Comparison of ENCODE assay signal across 7 mouse cellular contexts in genomic region chr1:161962465-161963377, GRCm38 (mm10). TPM values are rescaled to one million over a fixed set of nuclear protein-coding genes. Genes with fewer than 3 reads are reported as not detected.
DNase-seq lines count a peak whose midpoint lies in the region; ATAC-seq lines count a peak whose summit lies in the region.

No protein-coding gene starts in this region.

- H3K27ac ChIP-seq in neural tube, embryonic 11.5 days (ENCODE audit: low read depth, low read length) = no peak overlapping the region

- no peaks in the 10 kb centered on the region for H3K36me3 ChIP-seq in neural tube, embryonic 11.5 days (ENCODE audit: control insufficient read depth, insufficient read depth, low read length)

- no peaks in the 10 kb centered on the region for H3K4me1 ChIP-seq in neural tube, embryonic 11.5 days (ENCODE audit: control insufficient read depth, insufficient read depth, low read length)

- no peaks in the 10 kb centered on the region for H3K9me3 ChIP-seq in neural tube, embryonic 11.5 days (ENCODE audit: control insufficient read depth, low read length)

- peak; percentile 62; the same call in 1 of the 2 replicates for ATAC-seq in neural tube, embryonic 11.5 days (ENCODE audit: insufficient read depth, low FRiP score, low TSS enrichment)
- peak; percentile 76 for ATAC-seq in inflammation-experienced regulatory T-cells, adult 6 months

- H3K27me3 ChIP-seq in neural tube, embryonic 11.5 days (ENCODE audit: control insufficient read depth, insufficient read depth, low read length) = no peaks in the 10 kb centered on the region

- peak; percentile 37 for DNase-seq in neural tube, embryonic 11.5 days (ENCODE audit: low spot score)
- no peak for DNase-seq in neural tube, embryonic 10.5 days (ENCODE audit: extremely low spot score, low spot score)
- peak; percentile 62 for DNase-seq in embryo, embryonic 10 days (ENCODE audit: low spot score)
- peak; percentile 50 for DNase-seq in mesoderm, embryonic 11.5 days (ENCODE audit: low read depth, low spot score)
- no peak for DNase-seq in frontal cortex, postnatal 36 days (ENCODE audit: low spot score in 2 of 2)
- DNase-seq in cerebellum, postnatal 36 days = no peak

- no peak overlapping the region for H3K4me2 ChIP-seq in neural tube, embryonic 11.5 days (ENCODE audit: low read depth)

- no peak overlapping the region for H3K9ac ChIP-seq in neural tube, embryonic 11.5 days (ENCODE audit: low read length)

- H3K4me3 ChIP-seq in neural tube, embryonic 11.5 days (ENCODE audit: low read depth, low read length) = no peak overlapping the region

- 57% methylated on average over 3 of the region's 3 CpGs for WGBS in neural tube, embryonic 11.5 days

RNA-seq across cellular contexts. Expression of gene Pigc, which starts 6.3 kb away (rescaled TPM):
- polyA plus RNA-seq in neural tube, embryonic 11.5 days (2014; fragmentation: Nextera tagmentation; extraction: Ambion mirVana) = 34.7 and 38.4 TPM in 2 replicates
- 10 to 100 TPM; 27.3 to 31.7 (median 29.8) TPM for polyA plus RNA-seq in inflammation-experienced regulatory T-cells, adult 6 months (2017; shearing (Covaris generic))

RNA-seq across cellular contexts. Expression of gene 4930558K02Rik, which starts 16.7 kb away (rescaled TPM):
- polyA plus RNA-seq in neural tube, embryonic 11.5 days (2014; fragmentation: Nextera tagmentation; extraction: Ambion mirVana) = not detected in 2 replicates
- polyA plus RNA-seq in inflammation-experienced regulatory T-cells, adult 6 months (2017; shearing (Covaris generic)) = not detected

Comparison
In these comparisons a context has a peak if more than half of its experiments do, and no peak if none do; other contexts are left out.
1. DNase-seq: peak in neural tube, embryonic 11.5 days (single experiment), embryo, embryonic 10 days (single experiment) and mesoderm, embryonic 11.5 days (single experiment); none in neural tube, embryonic 10.5 days (single experiment), frontal cortex, postnatal 36 days (0 of 2) and cerebellum, postnatal 36 days (0 of 2).